Mouse (Mus musculus): ENCODE measurements around the gene Col5a1.

Gene Col5a1

GRCm38 (mm10) chr2:28084768-28085167 is 198.5 kb downstream of the Col5a1 start, which contains the start of gene Fcnb:
Fcnb (minus strand) TSS chr2:28084885.
- in situ Hi-C loops (cut with MseI, MboI): no loop called here

DNA sequence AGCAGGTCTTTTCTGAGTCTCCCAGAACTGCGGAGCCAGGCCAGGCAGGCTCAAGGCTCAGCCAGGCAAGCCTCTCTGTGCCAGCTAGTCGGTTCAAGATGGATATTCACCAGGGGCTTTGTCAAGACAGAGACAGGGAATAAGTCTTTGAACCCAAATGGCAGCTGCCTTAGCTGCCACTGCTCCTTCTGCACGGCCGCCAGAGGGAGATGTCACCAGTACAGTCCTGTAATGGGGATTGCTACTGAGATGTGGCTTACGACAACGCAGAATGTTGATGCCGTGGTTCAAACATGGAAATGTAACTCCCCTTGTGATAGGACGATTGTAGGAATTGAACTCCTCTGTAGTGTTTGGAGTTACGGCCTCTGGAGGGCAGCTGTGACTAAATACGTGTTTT is 199.9 kb downstream of the Col5a1 start:
- in situ Hi-C loops (cut with MseI, MboI): no loop called here

DNA sequence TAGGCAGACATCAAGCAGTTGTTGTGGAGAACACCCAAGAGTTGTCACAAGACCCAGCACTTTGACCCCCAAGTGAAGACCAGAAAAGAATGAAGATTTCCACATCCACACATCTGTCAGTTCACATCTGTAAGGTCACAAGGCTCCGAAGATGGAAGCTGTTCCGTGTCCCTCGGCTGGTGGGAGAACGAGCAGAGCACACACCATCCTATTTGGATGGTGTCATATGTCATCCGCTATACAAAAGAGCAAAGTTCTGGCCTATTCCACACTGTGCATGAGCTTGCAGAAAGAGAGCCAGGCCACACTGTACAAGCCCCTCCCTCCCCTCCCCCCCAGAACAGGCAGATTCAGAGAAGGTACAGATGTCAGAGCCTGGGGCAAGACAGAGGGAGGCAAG is 202.9 kb downstream of the Col5a1 start:
- in situ Hi-C loops (cut with MseI, MboI): no loop called here
